Mouse (Mus musculus): Measurements from ENCODE around the gene Net1. TPM values are rescaled to one million over a fixed set of nuclear protein-coding genes. Genes with fewer than 3 reads are reported as not detected.
"Not testable (repeated sequence)": the region's sequence is repeated elsewhere in the genome, so short reads cannot be mapped to it uniquely, and the experiment has no call there.

Net1 gene
- total RNA-seq, 2 experiments from 2014 or later = 13.4 to 42.0 TPM

DNA sequence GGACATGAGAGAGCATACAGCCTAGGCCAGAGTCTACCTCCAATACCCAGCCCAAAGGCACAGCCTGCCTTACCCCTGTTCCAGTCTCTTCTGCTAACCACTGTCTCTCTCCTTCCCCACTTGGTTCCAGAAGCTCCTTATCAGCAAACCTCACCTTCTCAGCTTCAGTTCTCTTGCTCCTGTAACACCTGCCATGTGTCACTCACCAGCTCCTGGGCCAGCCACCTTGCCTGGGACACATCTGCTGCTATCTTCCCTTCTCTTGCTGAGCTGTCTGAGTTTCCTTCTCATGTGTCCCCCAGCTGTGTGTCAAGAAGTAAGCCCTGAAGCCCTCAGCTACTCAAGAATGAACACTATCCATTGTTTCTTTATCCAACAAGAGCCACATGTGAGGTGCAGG, 77.4 kb downstream of the Net1 start:
- ATAC-seq (replicated peaks; ENCODE audit: low FRiP score, poor library complexity, severe bottlenecking) = peak; percentile 23; the same call in 1 of the 2 replicates

DNA sequence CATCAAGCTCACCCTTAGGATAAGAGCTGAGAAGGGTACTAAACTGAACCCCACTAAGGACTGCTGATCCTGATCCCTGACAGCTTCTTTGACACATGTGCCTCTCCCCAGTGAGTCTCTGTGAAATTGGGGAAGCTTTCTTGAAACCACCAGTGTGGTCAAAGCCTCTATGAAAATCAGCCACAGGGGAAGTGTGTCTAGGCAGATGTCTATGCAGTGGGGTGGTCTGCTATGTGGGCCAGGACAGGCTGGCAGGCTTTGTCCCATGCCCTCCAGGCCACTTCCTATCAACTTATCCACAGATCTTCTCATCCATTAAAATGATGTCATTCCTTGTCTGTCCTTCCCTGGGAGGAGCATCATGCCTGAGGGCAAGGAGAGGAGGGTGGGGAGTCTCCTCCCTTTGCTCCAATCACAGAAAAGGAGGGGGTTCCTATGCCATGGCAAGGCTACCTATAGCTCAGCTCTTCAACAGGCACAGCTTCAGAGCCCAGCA, 80.7 kb downstream of the Net1 start, which contains the start of gene Calm4:
Gene Calm4 (plus strand): TSS at position 446 of the 496 bp plus-strand sequence.
- ATAC-seq (replicated peaks; ENCODE audit: low FRiP score, poor library complexity, severe bottlenecking) = not testable (repeated sequence)

DNA sequence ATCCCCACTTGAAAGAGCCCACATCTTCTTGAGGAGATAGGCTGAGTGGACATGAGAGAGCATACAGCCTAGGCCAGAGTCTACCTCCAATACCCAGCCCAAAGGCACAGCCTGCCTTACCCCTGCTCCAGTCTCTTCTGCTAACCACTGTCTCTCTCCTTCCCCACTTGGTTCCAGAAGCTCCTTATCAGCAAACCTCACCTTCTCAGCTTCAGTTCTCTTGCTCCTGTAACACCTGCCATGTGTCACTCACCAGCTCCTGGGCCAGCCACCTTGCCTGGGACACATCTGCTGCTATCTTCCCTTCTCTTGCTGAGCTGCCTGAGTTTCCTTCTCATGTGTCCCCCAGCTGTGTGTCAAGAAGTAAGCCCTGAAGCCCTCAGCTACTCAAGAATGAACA, 84.4 kb downstream of the Net1 start:
- peak; percentile 27 for ATAC-seq (replicated peaks; ENCODE audit: low FRiP score, poor library complexity, severe bottlenecking)

DNA sequence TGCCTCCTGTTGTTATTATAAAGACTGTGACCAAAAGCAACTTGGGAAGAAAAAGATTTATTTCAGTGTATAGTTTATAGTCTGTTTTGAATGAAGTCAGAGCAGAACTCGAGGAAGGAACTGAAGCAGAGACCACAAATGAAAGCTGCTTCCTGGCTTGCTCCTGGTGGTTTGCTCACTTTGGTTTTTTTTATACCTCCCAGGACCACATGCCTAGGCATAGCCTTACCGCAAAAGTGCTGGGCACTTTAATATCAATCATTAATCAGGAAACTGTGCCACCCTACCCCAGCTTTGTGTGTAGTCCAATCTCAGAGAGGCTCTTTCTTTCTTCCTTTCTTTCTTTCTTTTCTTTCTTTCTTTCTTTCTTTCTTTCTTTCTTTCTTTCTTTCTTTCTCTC, 85.6 kb downstream of the Net1 start:
- no peak for ATAC-seq (replicated peaks; ENCODE audit: low FRiP score, poor library complexity, severe bottlenecking)

Other genes with a start within 250 kb of the Net1 start
- gene Calml3, start 113.9 kb downstream of the Net1 start, total RNA-seq (2015; ENCODE audit: low replicate concordance) = not detected in 2 replicates
- gene Calml3, start 113.9 kb downstream of the Net1 start, total RNA-seq (2017; ENCODE audit: low replicate concordance) = not detected in 2 replicates
- not detected in 2 replicates for gene Calm4, start 80.5 kb downstream of the Net1 start, total RNA-seq (2015; ENCODE audit: low replicate concordance)
- not detected in 2 replicates for gene Calm4, start 80.5 kb downstream of the Net1 start, total RNA-seq (2017; ENCODE audit: low replicate concordance)
- gene Calm5, start 64.0 kb downstream of the Net1 start, total RNA-seq (2015; ENCODE audit: low replicate concordance) = not detected in 2 replicates
- gene Calm5, start 64.0 kb downstream of the Net1 start, total RNA-seq (2017; ENCODE audit: low replicate concordance) = not detected in 2 replicates
- gene Tubal3, start 54 bp upstream of the Net1 start, total RNA-seq (2015; ENCODE audit: low replicate concordance) = not detected in 2 replicates
- not detected in 2 replicates for gene Tubal3, start 54 bp upstream of the Net1 start, total RNA-seq (2017; ENCODE audit: low replicate concordance)
- not detected in 2 replicates for gene Ucn3, start 27.1 kb upstream of the Net1 start, total RNA-seq (2015; ENCODE audit: low replicate concordance)
- not detected in 2 replicates for gene Ucn3, start 27.1 kb upstream of the Net1 start, total RNA-seq (2017; ENCODE audit: low replicate concordance)
- not detected in 2 replicates for gene Akr1c14, start 130.8 kb upstream of the Net1 start, total RNA-seq (2015; ENCODE audit: low replicate concordance)
- gene Akr1c14, start 130.8 kb upstream of the Net1 start, total RNA-seq (2017; ENCODE audit: low replicate concordance) = not detected in 2 replicates
- gene Akr1c18, start 232.4 kb upstream of the Net1 start, total RNA-seq (2015; ENCODE audit: low replicate concordance) = not detected in 2 replicates
- not detected in 2 replicates for gene Akr1c18, start 232.4 kb upstream of the Net1 start, total RNA-seq (2017; ENCODE audit: low replicate concordance)

All from erythroblast, adult 5-6 weeks (primary cell).